Mouse (Mus musculus) urinary bladder, adult 18-20 months (tissue): ENCODE measurements around the gene Zcchc17.

ENCODE experiments used
- DNase-seq, 2 experiments: peaks; one replicate each; pipeline ENCODE4 v3.0.0; 2022; ENCODE audit warnings: low spot score in 2 of 2, mixed read lengths in 2 of 2

Gene Zcchc17

GRCm38 (mm10) chr4:130359486-130360237, at the start of gene Zcchc17, which contains the start of gene Snrnp40:
TSS of gene Zcchc17 (minus strand) at chr4:130359943.
TSS of gene Snrnp40 (plus strand) at chr4:130360132.
- peak; percentile 98 to 99 for DNase-seq

GRCm38 (mm10) chr4:130391265-130391664, 31.5 kb upstream of the Zcchc17 start:
- no peak for DNase-seq

- no peak for DNase-seq
These were observed 30.2 kb upstream of the Zcchc17 start for GRCm38 (mm10) chr4:130389927-130390326.

- DNase-seq = no peak
These were observed 29.8 kb upstream of the Zcchc17 start for GRCm38 (mm10) chr4:130389496-130389895.

- no peak for DNase-seq
These were observed 27.5 kb upstream of the Zcchc17 start for GRCm38 (mm10) chr4:130387256-130387655.

DNA sequence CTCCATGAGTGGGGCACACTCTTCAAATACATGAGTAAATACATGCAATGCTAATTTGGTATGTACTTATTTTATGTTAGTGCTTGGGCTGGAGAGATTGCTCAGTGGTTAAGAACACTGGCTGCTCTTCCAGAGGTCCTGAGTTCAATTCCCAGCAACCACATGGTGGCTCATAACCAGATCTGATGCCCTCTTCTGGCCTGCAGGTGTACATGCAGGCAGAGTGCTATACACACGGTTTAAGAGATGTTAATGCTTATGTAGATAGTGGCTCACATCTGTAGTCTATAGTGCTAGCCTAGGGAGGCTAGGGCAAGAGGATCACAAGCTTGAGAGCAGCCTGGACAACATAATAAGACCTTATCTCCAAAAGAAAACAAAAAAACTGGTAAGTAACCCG, 20.7 kb upstream of the Zcchc17 start:
- DNase-seq = no peak

GRCm38 (mm10) chr4:130379181-130379580, 19.4 kb upstream of the Zcchc17 start:
- no peak for DNase-seq

- no peak for DNase-seq
These were observed 17.8 kb upstream of the Zcchc17 start for GRCm38 (mm10) chr4:130377500-130377899.

DNA sequence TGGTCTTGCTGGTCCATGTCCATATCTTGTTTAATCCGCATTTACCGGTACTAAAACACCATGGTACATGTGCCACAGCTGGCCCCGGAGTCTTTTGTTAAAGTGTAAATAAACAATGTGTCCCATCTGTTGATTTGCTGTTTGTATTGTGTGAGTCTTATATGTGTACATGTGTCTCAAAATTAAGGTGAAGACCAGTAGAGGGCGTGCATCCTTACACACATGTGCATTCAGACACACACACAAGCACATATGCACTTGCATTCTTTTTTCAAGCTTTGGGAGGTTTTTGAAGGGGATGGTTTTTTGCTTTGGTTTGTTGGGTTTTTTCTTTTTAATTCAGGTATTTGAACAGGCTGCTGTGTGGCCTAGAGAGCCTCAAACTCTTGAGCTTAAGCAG, 16.9 kb upstream of the Zcchc17 start:
- no peak for DNase-seq

GRCm38 (mm10) chr4:130360238-130360590, 471 bp upstream of the Zcchc17 start:
- DNase-seq = no peak

- no peak for DNase-seq
These were observed 1.8 kb downstream of the Zcchc17 start for GRCm38 (mm10) chr4:130357946-130358345.

GRCm38 (mm10) chr4:130352588-130352987, 7.2 kb downstream of the Zcchc17 start:
- no peak for DNase-seq

DNA sequence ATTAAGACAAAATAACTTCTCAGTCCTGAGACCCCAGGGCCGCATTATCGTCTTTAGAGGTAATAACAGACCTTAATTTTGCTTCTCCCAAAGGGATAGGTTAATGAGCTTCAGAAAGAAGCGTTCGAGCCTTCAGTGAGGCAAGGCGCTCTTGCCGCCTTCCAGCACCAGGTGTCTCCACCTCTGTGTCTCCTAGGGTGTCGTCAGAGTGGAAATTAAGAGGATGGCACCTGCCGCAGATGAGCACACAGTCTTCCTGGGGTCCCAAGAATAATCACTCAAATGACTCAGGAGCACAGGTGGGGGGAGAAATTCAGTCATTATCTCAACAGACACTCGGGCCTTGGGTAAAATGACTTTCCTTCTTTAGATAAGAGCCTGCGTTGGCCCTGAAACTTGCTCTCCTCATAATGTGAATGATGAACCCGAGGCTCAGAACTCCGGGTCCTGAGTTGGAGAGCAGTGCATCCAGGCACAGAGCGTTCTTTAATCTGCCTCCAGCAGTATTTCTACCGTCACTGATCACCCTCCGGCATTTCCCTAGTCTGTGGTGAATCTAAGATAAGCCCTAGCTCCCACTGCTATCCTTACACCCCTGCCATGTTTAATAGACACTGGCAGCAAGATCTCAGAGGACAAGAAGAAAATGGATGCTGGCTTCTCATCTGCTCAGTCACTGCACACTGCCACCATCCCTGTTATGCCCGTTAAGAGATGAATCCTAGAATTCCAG, 8.9 kb downstream of the Zcchc17 start:
- no peak for DNase-seq

- DNase-seq = no peak
These were observed 10.1 kb downstream of the Zcchc17 start for GRCm38 (mm10) chr4:130349666-130350065.

DNA sequence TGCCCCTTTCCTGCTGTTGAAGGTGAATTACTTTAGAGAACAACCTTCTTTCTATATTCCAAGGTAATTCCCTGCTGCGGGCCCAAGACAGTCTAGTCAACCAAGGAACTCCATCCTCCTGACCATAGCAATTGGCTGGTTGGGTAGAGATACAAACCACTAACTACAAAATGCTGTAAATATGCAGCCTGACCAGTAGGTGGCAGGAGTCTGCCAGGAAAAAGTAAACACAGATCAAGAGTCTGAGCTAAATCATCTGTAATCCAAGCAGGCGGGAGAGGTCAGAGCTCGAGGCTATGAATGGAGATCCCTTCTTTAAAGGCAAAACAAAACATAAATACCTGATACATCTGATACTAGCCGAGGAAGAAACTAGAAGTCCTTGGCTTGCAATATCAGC, 18.1 kb downstream of the Zcchc17 start:
- DNase-seq = peak; percentile 8 to 22

DNA sequence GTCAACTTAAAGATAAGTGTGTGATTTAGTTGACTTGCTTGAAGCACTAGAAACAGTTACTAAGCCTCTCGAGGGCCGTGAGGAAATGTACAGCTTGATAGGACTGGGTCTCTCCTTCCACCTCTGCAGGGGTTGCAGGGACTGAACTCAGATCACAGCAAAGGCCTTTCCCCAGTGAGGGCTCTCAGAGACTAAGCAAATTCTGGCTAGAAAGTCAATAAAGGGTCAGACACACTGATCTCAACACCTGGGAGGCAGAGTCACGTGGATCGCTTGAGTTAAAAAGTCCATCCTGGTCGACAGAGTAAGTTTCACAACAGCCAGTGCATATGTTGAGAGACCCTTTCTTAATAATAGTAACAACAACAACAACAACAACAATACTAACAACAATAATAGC, 23.9 kb downstream of the Zcchc17 start:
- DNase-seq = no peak

DNA sequence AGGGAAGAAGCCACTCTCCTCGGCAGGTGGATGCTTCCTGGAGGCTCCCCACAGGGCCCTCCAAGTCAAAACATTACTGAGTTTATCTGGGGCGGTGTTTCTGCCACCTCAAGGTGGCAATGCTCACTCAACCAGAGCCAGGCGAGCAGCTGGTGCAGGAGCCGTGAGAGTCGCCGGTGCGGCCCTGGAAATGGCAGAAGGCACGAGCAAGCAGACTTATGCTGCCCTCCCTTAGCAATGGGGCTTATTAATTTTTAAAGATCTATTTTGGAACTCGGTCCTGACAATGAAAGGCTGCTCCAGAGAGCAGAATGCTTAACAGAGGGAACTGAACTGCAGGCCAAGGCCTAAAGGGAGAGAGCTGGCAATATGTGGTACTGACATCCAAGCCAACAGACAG, 32.4 kb downstream of the Zcchc17 start:
- DNase-seq = no peak

DNA sequence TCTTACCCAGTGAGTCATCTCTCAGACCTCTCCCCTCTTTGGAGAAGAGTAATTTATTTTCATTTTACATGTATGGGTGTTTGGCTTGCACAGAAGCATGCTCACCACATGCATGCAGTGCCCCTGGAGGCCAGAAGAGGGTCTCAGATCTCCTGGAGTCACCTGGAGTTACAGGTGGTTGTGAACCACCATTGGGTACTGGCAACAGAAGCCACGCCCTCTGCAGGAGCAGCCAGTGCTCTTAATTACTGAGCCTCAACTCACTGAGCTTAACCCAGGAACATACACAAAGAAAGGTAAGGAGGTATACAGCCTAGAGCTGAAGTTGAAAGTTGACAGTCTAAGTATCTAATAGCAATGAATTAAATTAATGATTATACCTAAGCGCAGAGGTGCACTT, 34.3 kb downstream of the Zcchc17 start:
- no peak for DNase-seq

GRCm38 (mm10) chr4:130323607-130324006, 36.1 kb downstream of the Zcchc17 start:
- DNase-seq = no peak

GRCm38 (mm10) chr4:130323165-130323564, 36.6 kb downstream of the Zcchc17 start:
- no peak for DNase-seq

GRCm38 (mm10) chr4:130322567-130322966, 37.2 kb downstream of the Zcchc17 start:
- no peak for DNase-seq

DNA sequence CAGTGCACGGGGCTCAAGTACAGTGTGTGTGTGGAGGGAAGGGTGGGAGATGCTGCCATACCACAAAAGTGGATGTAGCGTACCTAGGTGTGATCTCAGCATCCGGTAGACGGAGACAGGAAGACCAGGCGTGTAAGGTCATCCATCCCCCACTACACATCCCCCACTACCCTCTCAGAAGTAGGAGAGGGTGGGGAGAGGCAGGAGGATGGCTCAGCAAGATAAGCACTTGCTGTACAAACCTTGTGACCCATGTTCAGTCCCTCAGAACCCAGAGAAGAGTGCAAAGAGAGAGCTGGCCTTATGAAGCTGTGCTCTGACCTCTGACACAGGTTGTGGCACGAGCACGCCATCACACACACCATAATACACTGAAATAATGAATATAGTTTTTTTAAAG, 38.1 kb downstream of the Zcchc17 start:
- DNase-seq = no peak

DNA sequence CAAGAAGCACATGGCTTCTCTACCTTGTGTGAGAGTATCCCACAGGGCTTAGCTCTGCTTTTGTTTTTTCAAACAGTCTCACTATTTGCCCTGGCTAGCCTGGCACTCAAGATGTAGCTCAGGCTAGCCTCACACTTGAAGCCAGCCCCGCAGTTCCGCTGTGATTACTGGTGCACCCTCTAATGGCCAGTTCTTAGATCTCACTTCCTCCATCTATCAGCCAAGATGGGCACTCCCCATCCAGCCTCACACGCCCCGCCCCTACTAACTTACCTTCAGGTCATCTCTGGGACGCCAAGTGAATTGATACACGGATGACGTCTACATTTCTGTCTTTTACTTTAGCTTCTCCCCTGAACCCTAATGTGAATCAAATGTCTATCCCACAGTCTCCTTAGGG, 40.2 kb downstream of the Zcchc17 start:
- no peak for DNase-seq
